Mouse (Mus musculus) forebrain, embryonic 11.5 days (tissue): ENCODE measurements at regions not wholly inside any gene's neighbourhood (a gene's known extent, or its start where the extent isn't known, plus 50 kb on each side); places are given as distances from the start of the nearest gene placed in this dataset.

Experiments used
- ATAC-seq: fragments of 200-750 bp; cut with Nextera tagmentation; replicated peaks from 2 replicates; pipeline ENCODE4 v1.8.0; 2017; ENCODE audit warnings: moderate TSS enrichment; ENCODE audit not compliant: low FRiP score
- DNase-seq: peaks from one replicate; pipeline ENCODE4 v3.0.0-alpha.2; 2017; ENCODE audit warnings: low spot score
- H3K27ac ChIP-seq: fragments of 300-500 bp; sonication (generic); 2 replicates; pipeline ENCODE4 v1.5.1; 2014; ENCODE audit warnings: low read depth, low read length
- H3K27me3 ChIP-seq: fragments of 300-500 bp; sonication (generic); 2 replicates; pipeline ENCODE4 v1.6.1; 2014; ENCODE audit warnings: mild to moderate bottlenecking, low read length, mixed read lengths; ENCODE audit not compliant: control insufficient read depth, insufficient read depth
- H3K36me3 ChIP-seq: fragments of 300-500 bp; sonication (generic); 2 replicates; pipeline ENCODE4 v1.6.1; 2014; ENCODE audit warnings: mild to moderate bottlenecking, low read length, moderate library complexity, mixed read lengths; ENCODE audit not compliant: control insufficient read depth, insufficient read depth
- H3K4me1 ChIP-seq: fragments of 300-500 bp; sonication (generic); replicated peaks from 2 replicates; pipeline ENCODE4 v1.6.1; 2014; ENCODE audit warnings: low read length, mixed read lengths; ENCODE audit not compliant: control insufficient read depth, insufficient read depth
- H3K4me2 ChIP-seq: fragments of 300-500 bp; sonication (generic); 2 replicates; pipeline ENCODE4 v1.6.1; 2014; ENCODE audit warnings: low read depth, mild to moderate bottlenecking, low read length, moderate library complexity, mixed read lengths; ENCODE audit not compliant: severe bottlenecking
- H3K4me3 ChIP-seq: fragments of 300-500 bp; sonication (generic); 2 replicates; pipeline ENCODE4 v1.5.1; 2014; ENCODE audit warnings: low read depth, low read length
- H3K9ac ChIP-seq: fragments of 300-500 bp; sonication (generic); 2 replicates; pipeline ENCODE4 v1.6.1; 2014; ENCODE audit warnings: low read length
- H3K9me3 ChIP-seq: fragments of 300-500 bp; sonication (generic); 2 replicates; pipeline ENCODE4 v1.6.1; 2016; ENCODE audit warnings: low read length, mixed read lengths; ENCODE audit not compliant: control insufficient read depth
- WGBS: fragments of 180-500 bp; shearing (Covaris S2); extraction: QIAGEN DNeasy Blood & Tissue Kit; methylation state at CpG from one replicate; pipeline ENCODE4 v1.1.7; 2014; 5-methylcytosine and 5-hydroxymethylcytosine counted together

DNA sequence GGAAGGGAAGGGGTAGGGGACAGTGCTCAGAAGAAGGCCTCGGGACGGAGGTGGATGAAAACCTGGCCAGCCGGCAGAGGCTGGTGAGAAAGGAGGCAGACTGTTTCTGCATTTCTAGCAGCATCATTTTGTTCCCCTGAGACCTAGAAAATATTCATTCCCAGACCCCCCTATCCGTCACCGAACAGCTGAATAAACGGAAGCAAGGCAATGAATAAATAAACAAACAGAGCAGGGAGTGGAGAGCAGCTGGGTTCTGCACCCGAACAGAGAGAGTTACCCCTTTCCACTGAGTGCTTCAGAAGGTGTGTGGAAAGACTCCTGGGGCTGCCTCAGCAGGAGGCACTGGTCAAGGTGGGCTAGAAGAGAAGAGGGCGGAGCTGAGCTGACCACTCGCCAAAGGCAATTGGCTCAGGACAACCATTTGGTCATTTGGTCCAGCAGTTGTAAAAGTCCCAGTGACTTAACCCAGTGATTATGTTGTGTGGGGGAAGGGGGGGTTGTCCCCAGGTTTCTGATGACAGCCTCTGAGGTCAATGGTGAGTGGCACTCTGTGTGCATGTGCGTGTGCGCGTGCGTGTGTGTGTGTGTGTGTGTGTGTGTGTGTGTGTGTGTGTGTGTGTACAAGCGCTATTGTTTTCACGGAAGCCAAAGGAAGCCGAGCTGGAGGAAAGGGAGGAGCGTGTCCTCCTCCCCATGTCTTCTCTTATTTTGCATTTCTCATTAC, 233.1 kb downstream of the H2al1j start:
- Histone ChIP-seq H3K36me3 (no peaks in the 10 kb centered on the region), H3K27ac (no peak overlapping the region), H3K27me3 (no peaks in the 10 kb centered on the region; the same call in 1 of the 2 replicates), H3K4me1 (no peaks in the 10 kb centered on the region), H3K4me3 (no peak overlapping the region), H3K9me3 (no peaks in the 10 kb centered on the region), H3K4me2 (no peak overlapping the region), H3K9ac (no peak overlapping the region)
- ATAC-seq, result no peak
- 67% methylated on average over 14 of the region's 17 CpGs for WGBS
- no peak for DNase-seq

DNA sequence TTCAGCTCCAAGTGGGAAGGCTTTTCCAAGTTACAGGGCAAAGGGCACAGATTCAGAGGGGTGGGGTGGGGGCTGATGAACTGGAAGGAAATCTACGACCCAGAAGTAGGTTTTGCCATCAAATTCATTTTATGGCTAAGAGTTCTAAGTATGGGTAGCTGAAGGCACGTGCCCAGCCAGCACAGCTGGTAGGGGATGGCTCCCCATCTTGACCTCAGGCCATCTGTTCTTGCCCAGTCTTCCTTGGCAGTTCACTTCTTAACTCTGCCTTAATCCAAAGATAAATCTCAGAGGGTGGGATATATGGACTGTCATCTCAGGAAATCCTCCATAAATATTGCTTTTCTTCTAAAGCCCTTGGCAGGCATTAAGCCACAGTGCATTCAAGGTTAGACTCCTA, 238.3 kb downstream of the H2al1j start:
- no peak overlapping the region for H3K4me3 ChIP-seq
- no peaks in the 10 kb centered on the region; the same call in 1 of the 2 replicates for H3K27me3 ChIP-seq
- H3K9ac ChIP-seq, result no peak overlapping the region
- DNase-seq, result no peak
- H3K9me3 ChIP-seq, result no peaks in the 10 kb centered on the region
- H3K27ac ChIP-seq, result no peak overlapping the region
- no peak for ATAC-seq
- 63% methylated on average over 2 of the region's 2 CpGs for WGBS
- H3K4me1 ChIP-seq, result no peaks in the 10 kb centered on the region
- no peaks in the 10 kb centered on the region for H3K36me3 ChIP-seq
- no peak overlapping the region for H3K4me2 ChIP-seq

DNA sequence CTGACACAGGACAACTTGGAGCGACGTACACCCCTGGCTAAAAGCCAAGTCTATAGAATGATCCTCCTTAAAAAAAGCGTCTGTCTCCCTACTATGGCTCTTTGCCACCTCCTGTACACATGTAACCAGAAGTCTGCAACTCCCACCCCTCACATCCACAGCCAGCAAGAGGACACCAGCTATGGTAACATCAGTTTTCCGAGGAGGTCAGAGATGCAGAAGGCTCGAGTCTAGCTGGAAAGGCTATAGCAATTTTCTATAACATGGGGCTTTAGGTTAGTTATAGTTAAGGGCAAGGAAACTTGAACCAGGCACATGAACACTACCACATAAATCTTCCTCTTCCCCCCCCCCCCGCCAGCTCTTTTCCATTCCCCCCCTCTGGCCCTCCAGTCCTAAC, 240.2 kb downstream of the H2al1j start:
- Histone ChIP-seq H3K4me1 (no peaks in the 10 kb centered on the region), H3K9ac (no peak overlapping the region), H3K27ac (no peak overlapping the region), H3K9me3 (no peaks in the 10 kb centered on the region), H3K4me3 (no peak overlapping the region), H3K4me2 (no peak overlapping the region), H3K36me3 (no peaks in the 10 kb centered on the region), H3K27me3 (no peaks in the 10 kb centered on the region; the same call in 1 of the 2 replicates)
- no peak for DNase-seq
- 76% methylated on average over 6 of the region's 6 CpGs for WGBS
- ATAC-seq, result no peak

DNA sequence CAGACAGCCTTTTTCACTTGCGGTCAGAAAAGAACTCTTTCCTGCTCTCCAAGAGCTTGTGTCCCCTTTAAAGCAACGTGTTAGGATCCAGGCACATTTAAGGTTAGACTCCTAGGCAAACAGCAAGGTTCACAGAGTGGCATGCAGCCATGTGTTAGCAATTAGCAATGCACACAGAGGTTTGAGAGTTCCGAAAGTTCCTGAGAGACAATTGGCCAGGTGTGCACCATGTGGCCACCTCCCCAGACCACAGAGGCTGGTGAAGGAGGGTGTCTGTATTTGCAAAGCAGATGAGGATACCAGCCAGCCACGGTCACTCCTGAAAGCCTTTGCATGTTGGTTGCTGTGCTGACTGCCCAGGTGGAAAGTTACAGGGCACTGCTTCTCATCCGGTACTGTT, 240.6 kb downstream of the H2al1j start:
- no peaks in the 10 kb centered on the region for H3K9me3 ChIP-seq
- no peaks in the 10 kb centered on the region; the same call in 1 of the 2 replicates for H3K27me3 ChIP-seq
- WGBS, result 79% methylated on average over 5 of the region's 5 CpGs

DNA sequence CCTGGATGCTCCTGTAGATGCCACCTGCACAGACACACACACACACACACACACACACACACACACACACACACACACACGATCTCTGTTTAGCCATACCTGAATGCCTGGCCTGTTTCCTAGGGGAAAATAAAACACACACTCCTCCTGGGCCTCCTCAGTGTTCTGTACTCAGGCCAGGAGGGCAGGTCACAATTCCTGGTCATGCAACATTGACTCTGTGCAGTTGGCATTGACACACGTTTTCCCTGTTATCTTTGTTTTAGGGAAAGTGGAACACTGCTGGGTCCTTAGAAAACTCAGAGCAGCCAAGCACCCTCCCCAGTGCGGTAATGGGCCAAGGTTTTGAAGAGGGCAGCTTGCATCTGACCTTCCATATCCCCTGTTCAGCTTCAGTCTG, 246.7 kb downstream of the H2al1j start:
- ATAC-seq (no peak), DNase-seq (no peak)
- no peak overlapping the region for H3K4me3 ChIP-seq
- no peaks in the 10 kb centered on the region; the same call in 1 of the 2 replicates for H3K27me3 ChIP-seq
- no peaks in the 10 kb centered on the region for H3K36me3 ChIP-seq
- no peak overlapping the region for H3K27ac ChIP-seq
- no peak overlapping the region for H3K4me2 ChIP-seq
- WGBS, result 80% methylated on average over 3 of the region's 3 CpGs
- no peaks in the 10 kb centered on the region for H3K9me3 ChIP-seq
- H3K4me1 ChIP-seq, result no peaks in the 10 kb centered on the region
- H3K9ac ChIP-seq, result no peak overlapping the region

More for the DNA sequence above, 240.6 kb downstream of the H2al1j start:
- Histone ChIP-seq H3K27ac (no peak overlapping the region), H3K4me1 (no peaks in the 10 kb centered on the region), H3K4me2 (no peak overlapping the region), H3K4me3 (no peak overlapping the region), H3K9ac (no peak overlapping the region), H3K36me3 (no peaks in the 10 kb centered on the region)
- no peak for ATAC-seq
- no peak for DNase-seq

DNA sequence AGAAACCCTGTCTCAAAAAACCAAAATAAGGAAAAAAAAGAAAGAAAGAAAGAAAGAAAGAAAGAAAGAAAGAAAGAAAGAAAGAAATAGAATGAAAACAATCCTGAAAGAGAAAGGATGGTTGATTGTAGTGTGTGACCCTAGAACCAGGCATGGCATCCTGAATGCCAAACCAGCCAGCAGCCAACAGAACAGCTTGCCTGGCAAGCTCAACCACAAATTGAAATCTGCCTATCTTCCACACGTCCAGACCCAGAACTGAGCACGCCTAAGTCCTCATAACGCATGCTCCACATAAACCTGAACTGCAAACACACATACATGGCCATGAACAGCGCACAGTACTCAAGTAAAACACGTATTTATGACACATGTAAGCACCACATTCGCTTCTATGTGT, 247.9 kb downstream of the H2al1j start:
- WGBS, result 80% methylated on average over 6 of the region's 6 CpGs
- no peaks in the 10 kb centered on the region for H3K9me3 ChIP-seq
- peaks cover 2% of the 10 kb centered on the region; the same call in 1 of the 2 replicates for H3K27me3 ChIP-seq
- ATAC-seq (no peak), DNase-seq (no peak)
- H3K4me2 ChIP-seq, result no peak overlapping the region
- no peak overlapping the region for H3K9ac ChIP-seq
- H3K36me3 ChIP-seq, result no peaks in the 10 kb centered on the region
- H3K4me3 ChIP-seq, result no peak overlapping the region
- H3K27ac ChIP-seq, result no peak overlapping the region
- H3K4me1 ChIP-seq, result no peaks in the 10 kb centered on the region

DNA sequence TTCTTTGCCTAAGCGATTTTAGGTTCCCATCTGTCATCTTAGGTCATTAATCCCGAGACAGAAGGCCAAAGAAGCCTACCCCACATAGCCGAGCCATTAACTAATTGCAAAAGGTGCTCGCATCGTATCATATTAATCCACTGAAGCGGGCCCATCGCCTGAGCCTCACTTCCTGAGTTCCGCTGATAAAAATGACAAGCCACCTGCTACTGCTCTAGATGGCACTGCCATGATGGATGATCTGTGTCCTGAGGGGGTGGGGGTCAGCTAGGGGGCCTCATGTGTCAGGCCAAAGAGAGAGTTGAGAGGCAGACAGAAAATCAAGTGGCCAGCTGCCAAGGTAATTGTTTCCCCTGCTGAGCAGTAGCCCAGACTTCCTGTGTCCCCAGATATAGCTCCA, 248.7 kb downstream of the H2al1j start:
- Histone ChIP-seq H3K27me3 (peaks cover 2% of the 10 kb centered on the region; the same call in 1 of the 2 replicates), H3K4me1 (no peaks in the 10 kb centered on the region), H3K9me3 (no peaks in the 10 kb centered on the region), H3K27ac (no peak overlapping the region), H3K9ac (no peak overlapping the region), H3K36me3 (no peaks in the 10 kb centered on the region), H3K4me2 (no peak overlapping the region), H3K4me3 (no peak overlapping the region)
- ATAC-seq, result no peak
- DNase-seq, result no peak
- 84% methylated on average over 8 of the region's 8 CpGs for WGBS

DNA sequence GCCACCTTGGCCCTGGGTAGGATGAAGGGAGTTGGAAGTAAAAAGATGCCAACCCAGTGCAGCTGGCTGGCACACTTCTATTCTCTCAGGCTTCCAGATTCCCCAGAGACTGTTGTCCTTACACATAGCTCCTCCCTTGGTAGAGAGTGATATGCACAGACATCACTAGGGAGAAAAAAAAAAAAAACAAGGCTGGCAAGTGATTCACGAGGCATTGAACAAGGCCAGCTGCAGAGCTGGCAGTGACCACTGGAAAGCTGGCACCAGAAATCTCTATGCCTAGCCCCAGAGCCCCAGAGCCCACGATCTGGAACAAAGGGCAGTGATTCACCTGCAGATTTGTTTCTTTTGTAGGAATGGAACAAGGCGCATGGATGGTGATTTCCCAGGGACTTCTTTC, 249.7 kb downstream of the H2al1j start:
- no peaks in the 10 kb centered on the region for H3K36me3 ChIP-seq
- no peak overlapping the region for H3K9ac ChIP-seq
- H3K4me1 ChIP-seq, result no peaks in the 10 kb centered on the region
- no peak overlapping the region for H3K4me2 ChIP-seq
- H3K27me3 ChIP-seq, result 0 out of 2 replicates have a peak, but pooled peaks cover 2% of the 10 kb centered on the region
- H3K9me3 ChIP-seq, result no peaks in the 10 kb centered on the region
- WGBS, result 77% methylated on average over 3 of the region's 3 CpGs
- H3K4me3 ChIP-seq, result no peak overlapping the region
- ATAC-seq, result no peak
- no peak overlapping the region for H3K27ac ChIP-seq
- DNase-seq, result no peak

DNA sequence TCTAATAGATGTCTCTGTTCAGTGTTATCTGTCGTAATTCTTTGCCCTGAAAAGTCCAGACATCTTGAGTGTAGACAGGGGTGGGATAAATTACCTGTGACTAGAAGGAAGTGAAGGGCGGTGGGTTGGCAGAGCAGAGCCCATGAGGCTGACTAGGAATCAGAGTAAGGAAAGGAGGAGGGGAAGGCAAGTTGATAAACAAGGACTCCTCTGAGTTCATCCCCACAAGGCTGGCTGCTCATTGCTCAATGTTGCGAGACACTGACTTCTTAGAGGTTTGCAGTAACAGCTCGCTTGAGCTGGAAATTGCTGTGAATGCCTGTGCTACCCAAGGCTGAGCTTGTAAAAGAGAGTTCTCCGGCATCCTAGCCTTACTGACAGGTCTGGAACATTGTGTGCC, 257.7 kb downstream of the H2al1j start:
- DNase-seq (no peak), ATAC-seq (no peak)
- Histone ChIP-seq H3K4me2 (no peak overlapping the region), H3K27ac (no peak overlapping the region), H3K9me3 (no peaks in the 10 kb centered on the region), H3K4me1 (no peaks in the 10 kb centered on the region), H3K4me3 (no peak overlapping the region), H3K27me3 (peaks cover under 1% of the 10 kb centered on the region; the same call in 1 of the 2 replicates), H3K36me3 (no peaks in the 10 kb centered on the region), H3K9ac (no peak overlapping the region)
- WGBS, result 79% methylated on average over 5 of the region's 5 CpGs
